Mouse (Mus musculus) heart, embryonic 14.5 days (tissue): ENCODE results near the gene Nub1. TPM values are rescaled to one million over a fixed set of nuclear protein-coding genes. Genes with fewer than 3 reads are reported as not detected.
A peak's percentile ranks its signal among the peaks of the same experiment; 100 is the strongest.

Experiments used
- ATAC-seq: fragments of 200-750 bp; cut with Nextera tagmentation; 2 replicates; pipeline ENCODE4 v1.8.0; 2017; ENCODE audit warnings: low read depth, moderate TSS enrichment; ENCODE audit not compliant: insufficient number of reproducible peaks, insufficient read depth, low FRiP score
- H3K27ac ChIP-seq, 2 experiments: fragments of 200-500 bp in 1 of 2; fragments of 300-500 bp in 1 of 2; sonication (generic) in 1 of 2; replicated peaks in 1 of 2; 2 replicates each; pipeline ENCODE4 v1.5.1; 2012 to 2014; ENCODE audit warnings: low read depth in 2 of 2, low read length in 2 of 2, control low read depth in 1 of 2, mild to moderate bottlenecking in 1 of 2, mixed read lengths in 1 of 2; ENCODE audit not compliant: control insufficient read depth in 1 of 2, insufficient read depth in 1 of 2
- H3K27me3 ChIP-seq: fragments of 300-500 bp; sonication (generic); 2 replicates; pipeline ENCODE4 v1.6.1; 2014; ENCODE audit warnings: mild to moderate bottlenecking, low read length, control low read depth; ENCODE audit not compliant: control insufficient read depth, insufficient read depth
- H3K36me3 ChIP-seq: fragments of 300-500 bp; sonication (generic); 2 replicates; pipeline ENCODE4 v1.6.1; 2014; ENCODE audit warnings: mild to moderate bottlenecking, control low read depth, low read length, mixed read lengths; ENCODE audit not compliant: control insufficient read depth, insufficient read depth
- H3K4me1 ChIP-seq, 2 experiments: fragments of 200-500 bp in 1 of 2; fragments of 300-500 bp in 1 of 2; sonication (generic) in 1 of 2; 2 replicates each; pipeline ENCODE4 v1.6.1; 2012 to 2014; ENCODE audit warnings: low read length in 2 of 2, control low read depth in 1 of 2, mixed read lengths in 1 of 2; ENCODE audit not compliant: control insufficient read depth in 2 of 2, insufficient read depth in 2 of 2
- H3K4me2 ChIP-seq: fragments of 300-500 bp; sonication (generic); 2 replicates; pipeline ENCODE4 v1.6.1; 2014; ENCODE audit warnings: mild to moderate bottlenecking, low read length
- H3K4me3 ChIP-seq, 2 experiments: fragments of 200-500 bp in 1 of 2; fragments of 300-500 bp in 1 of 2; sonication (generic) in 1 of 2; 2 replicates each; pipeline ENCODE4 v1.5.1; 2012 to 2014; ENCODE audit warnings: low read length in 2 of 2, mild to moderate bottlenecking in 2 of 2, control low read depth in 1 of 2, low read depth in 1 of 2, moderate library complexity in 1 of 2; ENCODE audit not compliant: control insufficient read depth in 1 of 2, insufficient read depth in 1 of 2
- H3K9ac ChIP-seq: fragments of 300-500 bp; sonication (generic); 2 replicates; pipeline ENCODE4 v1.6.1; 2014; ENCODE audit warnings: mild to moderate bottlenecking, low read length
- H3K9me3 ChIP-seq: fragments of 300-500 bp; sonication (generic); 2 replicates; pipeline ENCODE4 v1.6.1; 2016; ENCODE audit warnings: low read length, control low read depth; ENCODE audit not compliant: control insufficient read depth
- WGBS: fragments of 180-500 bp; shearing (Covaris S2); extraction: QIAGEN DNeasy Blood & Tissue Kit; methylation state at CpG from one replicate; pipeline ENCODE4 v1.1.7; 2014; 5-methylcytosine and 5-hydroxymethylcytosine counted together
- polyA plus RNA-seq: library from polyadenylated mRNA; unstranded; fragments of >200 nt; fragmentation: Nextera tagmentation; extraction: Ambion mirVana; gene quantifications from 2 replicates; pipeline ENCODE4 v1.2.1, GENCODE M21; 2014

Nub1 gene
- polyA plus RNA-seq, 1 experiment from 2014 or later: 28.0 TPM

DNA sequence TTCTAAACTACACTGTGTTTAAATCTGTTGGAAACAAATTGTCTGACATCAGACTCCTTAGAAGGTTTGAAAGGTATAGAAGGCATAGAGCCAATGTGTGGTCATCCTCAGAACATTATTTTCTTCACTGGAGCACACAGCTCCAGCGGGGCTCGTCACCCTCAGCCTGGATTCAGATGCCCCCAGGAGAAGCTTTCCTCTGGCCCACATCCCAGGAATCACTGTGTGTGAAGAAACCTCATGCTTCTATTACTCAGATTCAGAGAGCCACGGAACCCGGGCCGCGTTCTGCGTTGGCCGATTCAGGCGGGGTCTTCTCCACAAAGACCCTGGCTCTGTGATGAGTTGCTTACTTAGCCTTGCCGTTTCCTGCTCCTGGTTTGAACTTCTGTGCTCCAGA, 58.6 kb downstream of the Nub1 start:
- H3K4me3 ChIP-seq: no peak overlapping the region
- WGBS: 84% methylated on average over 10 of the region's 10 CpGs
- H3K27me3 ChIP-seq: no peaks in the 10 kb centered on the region
- H3K9me3 ChIP-seq: no peaks in the 10 kb centered on the region
- no peak for ATAC-seq
- no peak overlapping the region for H3K27ac ChIP-seq
- peaks cover 10 to 13% of the 10 kb centered on the region in 2 experiments for H3K4me1 ChIP-seq
- no peak overlapping the region for H3K9ac ChIP-seq
- no peak overlapping the region for H3K4me2 ChIP-seq
- no peaks in the 10 kb centered on the region for H3K36me3 ChIP-seq

GRCm38 (mm10) chr5:24747533-24747932, 62.2 kb downstream of the Nub1 start:
- no peak overlapping the region for H3K4me3 ChIP-seq
- 36% methylated on average over 6 of the region's 6 CpGs for whole genome bisulfite sequencing
- peak overlapping the region; percentile 40; the same call in 1 of the 2 replicates for H3K9ac ChIP-seq
- peaks cover 16 to 24% of the 10 kb centered on the region in 2 experiments for H3K4me1 ChIP-seq
- no peaks in the 10 kb centered on the region for H3K27me3 ChIP-seq
- no peak overlapping the region for H3K4me2 ChIP-seq
- H3K36me3 ChIP-seq: no peaks in the 10 kb centered on the region
- no peak for ATAC-seq
- no peak overlapping the region for H3K27ac ChIP-seq
- H3K9me3 ChIP-seq: no peaks in the 10 kb centered on the region

- Histone ChIP-seq H3K4me2 (peak overlapping the region; percentile 91), H3K36me3 (no peaks in the 10 kb centered on the region), H3K27me3 (no peaks in the 10 kb centered on the region), H3K27ac (peak overlapping the region in 1 of 2 experiments; percentile 64; a peak in 2 of 4 replicates), H3K4me1 (peaks cover 16 to 24% of the 10 kb centered on the region in 2 experiments), H3K9me3 (no peaks in the 10 kb centered on the region), H3K9ac (peak overlapping the region; percentile 90; the same call in 1 of the 2 replicates), H3K4me3 (peak overlapping the region in 1 of 2 experiments; percentile 62; a peak in 1 of 4 replicates)
- WGBS: 70% methylated on average over 5 of the region's 5 CpGs
- ATAC-seq: no peak
These were observed 64.4 kb downstream of the Nub1 start for GRCm38 (mm10) chr5:24749731-24750130.

DNA sequence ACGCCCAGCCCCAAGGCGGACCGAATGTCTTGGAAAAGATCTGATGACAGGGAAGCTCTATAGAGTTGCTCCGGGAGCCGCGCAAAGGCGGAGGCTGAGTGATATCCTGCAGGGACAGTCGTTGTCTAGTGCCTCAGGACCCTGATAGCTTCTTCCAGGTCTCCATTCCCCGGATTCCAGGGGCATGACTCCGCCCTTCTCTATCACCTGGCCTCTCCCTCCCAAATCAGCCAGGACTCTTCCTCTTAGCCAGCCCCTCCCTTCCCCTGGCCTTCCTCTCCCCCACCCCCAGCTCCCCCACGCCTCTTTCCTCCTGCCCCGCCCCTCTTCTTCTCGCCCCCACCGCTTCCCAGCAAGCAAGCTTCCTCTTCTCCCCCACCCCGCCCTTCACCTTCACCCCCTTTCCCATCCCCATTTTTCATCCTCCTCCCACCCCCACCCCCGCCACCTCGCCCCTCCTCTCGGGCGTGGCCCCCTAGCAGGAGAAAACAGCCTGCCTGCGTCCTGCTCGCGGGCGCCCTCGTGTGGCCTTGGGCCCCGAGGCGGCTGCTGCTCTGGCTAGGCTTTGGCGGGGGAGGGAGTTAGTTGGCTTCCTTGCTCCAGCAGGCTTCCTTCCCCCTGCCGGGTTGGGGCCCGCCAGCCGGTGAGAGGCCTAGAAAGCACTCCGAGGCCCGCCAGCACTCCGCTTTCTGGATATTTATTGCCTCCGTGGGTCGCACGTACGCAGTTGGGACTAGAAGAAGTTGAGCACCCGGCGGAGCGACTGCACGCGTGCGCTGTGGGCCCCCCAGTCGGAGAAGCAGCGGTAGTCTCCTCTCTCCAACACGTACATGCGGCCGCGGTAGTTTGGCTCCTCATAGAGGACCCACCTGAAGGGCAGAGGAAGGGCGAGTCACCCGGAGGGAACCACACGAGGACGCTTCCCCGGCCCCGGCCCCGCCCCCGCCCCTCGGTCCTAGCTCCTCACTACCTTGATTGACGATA, 65.3 kb downstream of the Nub1 start:
- ATAC-seq: peak; percentile 78
- peak overlapping the region; percentile 96 to 97 for H3K27ac ChIP-seq

DNA sequence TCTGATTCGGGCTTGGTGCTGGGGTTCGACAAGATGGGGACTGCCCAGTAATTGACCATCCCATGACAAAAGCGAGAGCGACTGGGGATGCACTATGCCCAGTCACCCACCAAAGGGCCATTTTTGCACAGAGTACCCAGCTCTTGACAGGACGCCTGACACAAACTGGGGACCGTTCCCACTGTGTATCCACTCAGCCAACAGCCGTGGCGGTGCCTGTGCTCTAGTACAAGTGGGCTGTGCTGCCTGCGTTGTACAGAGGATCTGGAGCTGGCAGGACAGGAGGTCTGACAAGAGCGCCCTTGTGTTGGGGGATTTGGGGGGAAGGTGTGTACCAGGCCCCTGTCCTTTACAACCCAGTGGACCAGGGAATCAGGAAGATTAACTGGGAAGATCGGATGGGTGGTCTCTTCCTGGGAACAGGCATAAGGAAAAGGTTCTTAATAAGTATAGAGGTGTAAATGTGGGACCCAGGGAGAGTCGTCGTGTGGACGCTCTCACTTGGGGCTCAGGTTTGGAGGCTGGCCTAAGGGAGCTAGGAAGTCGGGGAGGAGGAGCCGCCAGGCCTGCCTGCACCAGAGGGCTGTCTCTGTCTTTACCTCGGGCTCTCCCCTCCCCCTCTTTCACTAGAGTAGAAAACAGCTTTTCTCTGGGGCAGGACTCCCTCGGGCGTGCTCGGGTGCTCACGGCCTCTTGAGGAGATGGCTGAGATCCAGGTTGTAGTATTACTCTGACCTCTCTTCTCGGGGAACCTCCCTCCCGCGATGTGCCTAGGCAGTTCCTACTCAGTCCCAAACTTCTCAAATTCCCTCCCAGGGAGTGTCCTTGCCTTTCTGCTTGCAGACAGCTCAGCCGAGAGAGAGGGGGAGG, 66.2 kb downstream of the Nub1 start:
- peak; percentile 51 for ATAC-seq
- no peaks in the 10 kb centered on the region for H3K36me3 ChIP-seq
- peak overlapping the region; percentile 62 to 84 for H3K4me3 ChIP-seq
- no peaks in the 10 kb centered on the region for H3K9me3 ChIP-seq
- peak overlapping the region; percentile 90 for H3K9ac ChIP-seq
- H3K27me3 ChIP-seq: no peaks in the 10 kb centered on the region
- peak overlapping the region; percentile 96 to 97 for H3K27ac ChIP-seq
- H3K4me2 ChIP-seq: peak overlapping the region; percentile 91
- peaks cover 17 to 24% of the 10 kb centered on the region in 2 experiments for H3K4me1 ChIP-seq
- 2% methylated on average over 25 of the region's 25 CpGs for WGBS

More for the DNA sequence above, 65.3 kb downstream of the Nub1 start:
- no peaks in the 10 kb centered on the region for H3K27me3 ChIP-seq
- peaks cover 16 to 24% of the 10 kb centered on the region in 2 experiments for H3K4me1 ChIP-seq
- H3K4me3 ChIP-seq: peak overlapping the region; percentile 62 to 84
- peak overlapping the region; percentile 91 for H3K4me2 ChIP-seq
- 2% methylated on average over 59 of the region's 59 CpGs for WGBS
- H3K9ac ChIP-seq: peak overlapping the region; percentile 90
- no peaks in the 10 kb centered on the region for H3K36me3 ChIP-seq
- H3K9me3 ChIP-seq: no peaks in the 10 kb centered on the region

DNA sequence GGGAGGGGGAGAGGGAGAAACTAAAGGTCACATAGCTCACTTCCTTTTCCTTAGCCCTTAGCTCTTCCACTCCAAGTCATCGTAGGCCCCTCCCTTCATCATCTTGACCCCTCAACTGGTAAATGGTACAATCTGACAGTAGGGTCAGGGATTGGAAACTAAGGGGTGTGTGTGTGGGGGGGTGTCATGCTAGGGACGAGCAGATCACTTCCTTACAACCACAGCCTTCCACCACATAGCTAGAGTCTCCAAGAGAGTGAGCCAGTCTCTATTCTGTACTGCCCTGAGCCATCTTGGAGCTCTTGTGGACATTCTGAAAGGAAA, 66.8 kb downstream of the Nub1 start:
- H3K9ac ChIP-seq: no peak overlapping the region
- ATAC-seq: no peak
- 7% methylated on average over 2 of the region's 2 CpGs for WGBS

DNA sequence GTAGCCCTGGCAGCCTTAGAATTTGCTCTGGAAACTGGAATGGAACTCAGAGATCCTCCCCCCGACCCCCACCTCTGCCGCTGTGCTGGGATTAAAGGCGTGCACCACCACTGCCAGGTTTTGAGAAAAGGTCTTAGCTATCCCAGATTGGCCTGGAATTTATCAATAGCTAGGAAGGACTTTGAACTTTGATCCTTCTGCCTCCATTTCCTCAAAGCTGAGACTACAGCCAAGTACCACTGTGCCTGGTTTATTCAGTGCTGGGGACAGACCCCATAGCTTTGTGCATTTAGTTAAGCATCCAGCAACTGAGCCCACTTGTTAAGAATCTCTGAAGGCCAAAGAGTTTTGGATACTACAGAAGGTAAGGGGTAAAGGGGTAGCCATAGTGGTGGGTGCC, 71.6 kb downstream of the Nub1 start:
- no peak overlapping the region for H3K9ac ChIP-seq
- peaks cover 5 to 7% of the 10 kb centered on the region in 2 experiments for H3K4me1 ChIP-seq
- 57% methylated on average over 3 of the region's 3 CpGs for WGBS

More for the DNA sequence above, 66.8 kb downstream of the Nub1 start:
- no peaks in the 10 kb centered on the region for H3K36me3 ChIP-seq
- no peaks in the 10 kb centered on the region for H3K27me3 ChIP-seq
- H3K4me1 ChIP-seq: peaks cover 17 to 24% of the 10 kb centered on the region in 2 experiments
- H3K4me3 ChIP-seq: peak overlapping the region; percentile 62 to 84; a peak in 2 of 4 replicates
- H3K4me2 ChIP-seq: peak overlapping the region; percentile 91
- H3K27ac ChIP-seq: peak overlapping the region; percentile 96 to 97; a peak in 3 of 4 replicates
- no peaks in the 10 kb centered on the region for H3K9me3 ChIP-seq

More for the DNA sequence above, 71.6 kb downstream of the Nub1 start:
- H3K36me3 ChIP-seq: no peaks in the 10 kb centered on the region
- no peak overlapping the region for H3K4me3 ChIP-seq
- ATAC-seq: no peak
- H3K27me3 ChIP-seq: no peaks in the 10 kb centered on the region
- H3K4me2 ChIP-seq: no peak overlapping the region
- no peaks in the 10 kb centered on the region for H3K9me3 ChIP-seq
- no peak overlapping the region for H3K27ac ChIP-seq
